Mouse (Mus musculus) heart, embryonic 15.5 days (tissue): ENCODE measurements at regions not wholly inside any gene's neighbourhood (a gene's known extent, or its start where the extent isn't known, plus 50 kb on each side); places are given as distances from the start of the nearest gene placed in this dataset.
A peak's percentile ranks its signal among the peaks of the same experiment; 100 is the strongest.

Experiments
- ATAC-seq: fragments of 200-750 bp; cut with Nextera tagmentation; replicated peaks from 2 replicates; pipeline ENCODE4 v1.8.0; 2017; ENCODE audit warnings: low read depth, moderate TSS enrichment; ENCODE audit not compliant: insufficient number of reproducible peaks, insufficient read depth, low FRiP score
- H3K27ac ChIP-seq: fragments of 300-500 bp; sonication (generic); 2 replicates; pipeline ENCODE4 v1.5.1; 2015; ENCODE audit warnings: mild to moderate bottlenecking, inconsistent platforms
- H3K27me3 ChIP-seq: fragments of 300-500 bp; sonication (generic); 2 replicates; pipeline ENCODE4 v1.6.1; 2015; ENCODE audit warnings: inconsistent platforms
- H3K36me3 ChIP-seq: fragments of 300-500 bp; sonication (generic); 2 replicates; pipeline ENCODE4 v1.6.1; 2015; ENCODE audit warnings: mild to moderate bottlenecking, inconsistent platforms
- H3K4me1 ChIP-seq: fragments of 300-500 bp; sonication (generic); replicated peaks from 2 replicates; pipeline ENCODE4 v1.6.1; 2015; ENCODE audit warnings: inconsistent platforms
- H3K4me2 ChIP-seq: fragments of 300-500 bp; sonication (generic); 2 replicates; pipeline ENCODE4 v1.6.1; 2015; ENCODE audit warnings: inconsistent platforms, mild to moderate bottlenecking, moderate library complexity
- H3K4me3 ChIP-seq: fragments of 300-500 bp; sonication (generic); 2 replicates; pipeline ENCODE4 v1.5.1; 2015; ENCODE audit warnings: mild to moderate bottlenecking, inconsistent platforms
- H3K9ac ChIP-seq: fragments of 300-500 bp; sonication (generic); 2 replicates; pipeline ENCODE4 v1.6.1; 2015; ENCODE audit warnings: mild to moderate bottlenecking, inconsistent platforms
- H3K9me3 ChIP-seq: fragments of 300-500 bp; sonication (generic); replicated peaks from 2 replicates; pipeline ENCODE4 v1.6.1; 2016; ENCODE audit warnings: inconsistent platforms
- WGBS: fragments of 180-500 bp; shearing (Covaris S2); methylation state at CpG from one replicate; pipeline ENCODE4 v1.1.7; 2015; ENCODE audit warnings: mixed read lengths; 5-methylcytosine and 5-hydroxymethylcytosine counted together

- no peaks in the 10 kb centered on the region for H3K36me3 ChIP-seq
- no peak overlapping the region for H3K4me3 ChIP-seq
- H3K27ac ChIP-seq: no peak overlapping the region
- no peaks in the 10 kb centered on the region for H3K9me3 ChIP-seq
- WGBS: 57% methylated on average over 9 of the region's 9 CpGs
- no peak overlapping the region for H3K4me2 ChIP-seq
- no peak for ATAC-seq
- no peaks in the 10 kb centered on the region for H3K27me3 ChIP-seq
- peaks cover 3% of the 10 kb centered on the region; the same call in 1 of the 2 replicates for H3K4me1 ChIP-seq
- no peak overlapping the region for H3K9ac ChIP-seq
These were observed 103.5 kb upstream of the Slc1a4 start for GRCm38 (mm10) chr11:20436057-20436456.

DNA sequence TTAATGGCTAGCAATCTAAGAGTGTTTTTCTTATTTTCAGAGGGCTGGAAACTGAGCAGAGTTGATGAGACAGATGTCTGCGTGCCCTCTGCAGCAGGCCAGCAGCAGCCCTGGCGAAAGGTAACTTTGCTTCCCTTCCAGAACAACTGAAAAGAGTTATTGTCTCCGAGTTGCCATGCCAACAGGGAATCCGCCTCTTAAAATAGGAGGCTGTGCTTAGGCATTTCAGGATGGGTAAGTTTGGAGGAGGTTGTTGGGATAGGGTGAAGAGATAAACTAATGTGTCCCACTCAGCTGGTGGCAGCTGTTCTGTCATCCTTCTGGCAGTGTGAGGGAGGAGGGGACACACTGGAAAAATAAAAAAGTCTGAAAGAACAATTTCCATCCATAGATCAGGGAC is 100.6 kb upstream of the Sertad2 start:
- H3K9ac ChIP-seq: no peak overlapping the region
- no peaks in the 10 kb centered on the region for H3K36me3 ChIP-seq
- 48% methylated on average over 4 of the region's 4 CpGs for WGBS
- no peak overlapping the region for H3K4me2 ChIP-seq
- H3K4me3 ChIP-seq: no peak overlapping the region
- peaks cover 13% of the 10 kb centered on the region for H3K4me1 ChIP-seq
- peaks cover under 1% of the 10 kb centered on the region; the same call in 1 of the 2 replicates for H3K9me3 ChIP-seq
- no peak overlapping the region for H3K27ac ChIP-seq
- 0 out of 2 replicates have a peak, but pooled peaks cover 6% of the 10 kb centered on the region for H3K27me3 ChIP-seq
- ATAC-seq: no peak

GRCm38 (mm10) chr11:20445061-20445902 is 97.8 kb upstream of the Sertad2 start:
- 0 out of 2 replicates have a peak, but pooled peaks have one; percentile 24 for ATAC-seq
- H3K4me1 ChIP-seq: peaks cover 13% of the 10 kb centered on the region
- no peaks in the 10 kb centered on the region for H3K36me3 ChIP-seq
- H3K4me3 ChIP-seq: peak overlapping the region; percentile 42
- WGBS: 7% methylated on average over 18 of the region's 18 CpGs
- no peak overlapping the region for H3K27ac ChIP-seq
- peak overlapping the region; percentile 48 for H3K9ac ChIP-seq
- peak overlapping the region; percentile 72 for H3K4me2 ChIP-seq
- H3K27me3 ChIP-seq: 0 out of 2 replicates have a peak, but pooled peaks cover 6% of the 10 kb centered on the region
- peaks cover 4% of the 10 kb centered on the region; the same call in 1 of the 2 replicates for H3K9me3 ChIP-seq

GRCm38 (mm10) chr11:20445903-20446264 is 97.2 kb upstream of the Sertad2 start:
- 0 out of 2 replicates have a peak, but pooled peaks have one; percentile 58 for ATAC-seq
- H3K27ac ChIP-seq: no peak overlapping the region
- peak overlapping the region; percentile 48 for H3K9ac ChIP-seq
- peak overlapping the region; percentile 42 for H3K4me3 ChIP-seq
- H3K27me3 ChIP-seq: 0 out of 2 replicates have a peak, but pooled peaks cover 6% of the 10 kb centered on the region
- peak overlapping the region; percentile 72 for H3K4me2 ChIP-seq
- peaks cover 13% of the 10 kb centered on the region for H3K4me1 ChIP-seq
- WGBS: 2% methylated on average over 6 of the region's 6 CpGs
- H3K9me3 ChIP-seq: peaks cover 4% of the 10 kb centered on the region; the same call in 1 of the 2 replicates
- H3K36me3 ChIP-seq: no peaks in the 10 kb centered on the region

- H3K27ac ChIP-seq: no peak overlapping the region
- peaks cover 11% of the 10 kb centered on the region; the same call in 1 of the 2 replicates for H3K4me1 ChIP-seq
- peaks cover 3% of the 10 kb centered on the region; the same call in 1 of the 2 replicates for H3K27me3 ChIP-seq
- H3K4me3 ChIP-seq: no peak overlapping the region
- H3K4me2 ChIP-seq: no peak overlapping the region
- no peaks in the 10 kb centered on the region for H3K36me3 ChIP-seq
- no peak overlapping the region for H3K9ac ChIP-seq
- 70% methylated on average over 4 of the region's 4 CpGs for WGBS
- H3K9me3 ChIP-seq: no peaks in the 10 kb centered on the region
- no peak for ATAC-seq
These were observed 90.2 kb upstream of the Sertad2 start for GRCm38 (mm10) chr11:20452901-20453300.

GRCm38 (mm10) chr11:20453786-20454185 is 89.3 kb upstream of the Sertad2 start:
- H3K9me3 ChIP-seq: no peaks in the 10 kb centered on the region
- H3K9ac ChIP-seq: no peak overlapping the region
- H3K4me1 ChIP-seq: peaks cover 11% of the 10 kb centered on the region; the same call in 1 of the 2 replicates
- H3K4me3 ChIP-seq: no peak overlapping the region
- no peak overlapping the region for H3K27ac ChIP-seq
- ATAC-seq: no peak
- no peaks in the 10 kb centered on the region for H3K36me3 ChIP-seq
- peaks cover 3% of the 10 kb centered on the region; the same call in 1 of the 2 replicates for H3K27me3 ChIP-seq
- H3K4me2 ChIP-seq: no peak overlapping the region
- WGBS: 70% methylated on average over 7 of the region's 7 CpGs

DNA sequence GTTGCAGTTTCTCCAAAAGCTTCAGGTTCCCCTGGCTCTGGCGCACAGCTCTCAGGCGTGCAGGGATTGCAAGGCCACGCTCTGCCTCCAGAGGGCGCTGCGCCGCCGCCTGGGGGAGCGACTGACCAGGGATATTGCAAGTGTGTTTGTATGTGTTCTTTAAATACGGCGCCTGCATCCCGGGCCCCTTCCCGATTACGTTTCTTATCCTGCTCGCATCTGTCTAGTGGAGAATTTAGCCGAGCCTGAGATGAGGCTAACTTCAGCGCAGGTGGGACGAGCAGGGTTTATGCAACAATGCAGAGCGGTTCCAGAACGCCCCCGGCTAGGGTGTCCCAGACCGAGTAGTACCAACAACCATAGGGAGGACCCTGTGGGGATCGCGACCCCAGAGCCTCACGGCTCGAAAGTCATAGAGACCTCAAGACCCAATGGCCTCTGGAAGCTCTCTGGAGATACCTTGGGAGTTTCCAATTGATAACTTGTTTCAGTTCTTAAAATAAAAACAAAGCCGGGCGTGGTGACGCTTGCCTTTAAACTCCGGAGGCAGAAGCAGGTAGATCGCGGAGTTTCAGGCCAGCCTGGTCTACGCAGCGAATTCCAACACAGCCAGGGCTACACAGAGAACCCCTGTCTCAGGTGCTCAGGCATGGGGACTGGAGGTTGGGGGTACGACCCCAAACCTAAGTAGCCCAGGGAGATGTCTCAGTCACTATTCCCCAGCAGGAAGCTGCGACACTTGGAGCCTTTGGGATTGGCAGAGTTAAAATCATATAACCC is 87.8 kb upstream of the Sertad2 start:
- Histone ChIP-seq H3K4me1 (peaks cover 16% of the 10 kb centered on the region), H3K27me3 (peaks cover 3% of the 10 kb centered on the region; the same call in 1 of the 2 replicates), H3K4me3 (peak overlapping the region; percentile 63), H3K4me2 (peak overlapping the region; percentile 93), H3K36me3 (no peaks in the 10 kb centered on the region), H3K9me3 (no peaks in the 10 kb centered on the region), H3K27ac (no peak overlapping the region), H3K9ac (peak overlapping the region; percentile 55)
- peak; percentile 83 for ATAC-seq
- under 1% methylated on average over 35 of the region's 35 CpGs for WGBS

DNA sequence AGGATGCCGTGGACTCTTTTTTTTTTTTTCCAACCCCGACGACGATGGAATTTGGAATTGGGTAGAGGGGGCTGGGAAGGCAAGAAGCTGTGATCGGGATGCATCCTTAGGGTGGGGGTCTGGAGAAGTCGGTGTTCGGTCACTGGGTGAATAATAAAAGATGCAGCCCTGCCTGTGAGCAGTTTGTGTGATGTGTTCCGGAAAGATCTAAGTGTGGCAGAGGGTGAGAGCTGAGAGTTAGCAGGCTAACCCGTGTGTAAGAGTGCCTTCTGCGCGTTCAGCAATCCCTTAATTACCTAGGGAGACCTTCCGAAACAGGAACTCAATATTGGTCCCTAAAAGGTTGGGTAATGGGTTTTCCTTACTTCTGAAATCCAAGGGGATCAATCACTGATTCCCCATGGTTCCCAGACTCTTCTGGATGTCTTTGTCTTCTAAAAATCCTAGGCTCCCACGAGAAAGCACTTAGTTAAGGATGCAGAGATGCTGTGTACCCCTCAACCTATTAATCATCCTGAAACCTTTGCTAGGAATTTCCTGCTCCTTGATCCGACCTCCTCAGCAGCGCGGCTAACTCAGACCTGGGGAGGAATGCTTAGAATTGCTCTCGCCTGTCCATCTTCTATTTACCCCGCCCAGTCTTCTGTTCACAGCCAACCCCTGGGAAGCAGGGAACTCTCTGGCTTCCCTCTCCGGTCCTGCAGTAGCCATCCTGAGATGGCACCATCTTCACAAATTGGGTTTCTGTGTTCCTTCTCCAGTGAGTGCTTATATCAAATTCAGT is 87.0 kb upstream of the Sertad2 start:
- WGBS: 5% methylated on average over 19 of the region's 19 CpGs
- Histone ChIP-seq H3K36me3 (no peaks in the 10 kb centered on the region), H3K27ac (no peak overlapping the region), H3K9ac (peak overlapping the region; percentile 55), H3K27me3 (peaks cover 3% of the 10 kb centered on the region; the same call in 1 of the 2 replicates), H3K4me1 (peaks cover 21% of the 10 kb centered on the region), H3K4me3 (peak overlapping the region; percentile 63), H3K4me2 (peak overlapping the region; percentile 93), H3K9me3 (no peaks in the 10 kb centered on the region)
- ATAC-seq: no peak

- Histone ChIP-seq H3K4me1 (peaks cover 21% of the 10 kb centered on the region), H3K27me3 (peaks cover 3% of the 10 kb centered on the region; the same call in 1 of the 2 replicates), H3K9me3 (no peaks in the 10 kb centered on the region), H3K4me2 (no peak overlapping the region), H3K4me3 (no peak overlapping the region), H3K9ac (no peak overlapping the region), H3K36me3 (no peaks in the 10 kb centered on the region), H3K27ac (no peak overlapping the region)
- no peak for ATAC-seq
- WGBS: 88% methylated on average over 8 of the region's 8 CpGs
These were observed 83.9 kb upstream of the Sertad2 start for GRCm38 (mm10) chr11:20459140-20459539.

DNA sequence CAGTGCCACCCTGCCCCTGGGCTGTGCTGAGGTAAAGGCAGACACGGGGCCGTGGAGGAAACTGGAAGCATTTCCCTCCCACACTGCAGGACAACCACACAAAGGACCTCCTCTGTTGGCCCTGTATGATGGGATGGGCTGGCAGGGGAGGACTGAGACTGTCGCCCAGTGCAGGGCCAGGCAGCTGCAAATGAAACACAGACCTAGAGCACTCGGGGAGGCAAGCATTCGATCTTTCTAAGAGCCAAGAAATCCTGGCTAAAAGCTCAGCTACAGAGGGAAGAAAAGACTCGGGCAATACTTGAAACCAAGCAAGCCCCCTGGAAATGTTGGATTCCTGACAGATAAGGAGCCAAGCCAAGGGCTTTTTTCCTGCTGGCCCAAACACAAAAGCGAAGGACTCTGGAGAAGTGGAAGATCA is 82.5 kb upstream of the Sertad2 start:
- H3K4me1 ChIP-seq: peaks cover 21% of the 10 kb centered on the region
- 0 out of 2 replicates have a peak overlapping the region, but pooled peaks have one; percentile 7 for H3K27ac ChIP-seq
- no peaks in the 10 kb centered on the region for H3K9me3 ChIP-seq
- no peak overlapping the region for H3K9ac ChIP-seq
- ATAC-seq: 0 out of 2 replicates have a peak, but pooled peaks have one; percentile 10
- no peaks in the 10 kb centered on the region for H3K36me3 ChIP-seq
- no peak overlapping the region for H3K4me2 ChIP-seq
- no peak overlapping the region for H3K4me3 ChIP-seq
- WGBS: 43% methylated on average over 7 of the region's 7 CpGs
- H3K27me3 ChIP-seq: peaks cover 9% of the 10 kb centered on the region; the same call in 1 of the 2 replicates
